Mouse (Mus musculus) midbrain, embryonic 16.5 days (tissue): ENCODE measurements around the gene Cstf2. TPM values are rescaled to one million over a fixed set of nuclear protein-coding genes. Genes with fewer than 3 reads are reported as not detected.

Source experiments
- ATAC-seq: fragments of 200-750 bp; cut with Nextera tagmentation; 2 replicates; pipeline ENCODE4 v1.8.0; 2017; ENCODE audit warnings: moderate TSS enrichment
- H3K27ac ChIP-seq: fragments of 300-500 bp; sonication (generic); 2 replicates; pipeline ENCODE4 v1.5.1; 2014; ENCODE audit warnings: mild to moderate bottlenecking, low read length, mixed read lengths
- H3K27me3 ChIP-seq: fragments of 300-500 bp; sonication (generic); 2 replicates; pipeline ENCODE4 v1.6.1; 2014; ENCODE audit warnings: low read depth, low read length, mixed read lengths; ENCODE audit not compliant: control insufficient read depth, insufficient read depth
- H3K36me3 ChIP-seq: fragments of 300-500 bp; sonication (generic); 2 replicates; pipeline ENCODE4 v1.6.1; 2014; ENCODE audit warnings: mild to moderate bottlenecking, low read length, moderate library complexity, mixed read lengths; ENCODE audit not compliant: control insufficient read depth, insufficient read depth
- H3K4me1 ChIP-seq: fragments of 300-500 bp; sonication (generic); 2 replicates; pipeline ENCODE4 v1.6.1; 2014; ENCODE audit warnings: mild to moderate bottlenecking, low read length, mixed read lengths; ENCODE audit not compliant: control insufficient read depth, insufficient read depth
- H3K4me2 ChIP-seq: fragments of 300-500 bp; sonication (generic); 2 replicates; pipeline ENCODE4 v1.6.1; 2014; ENCODE audit warnings: mild to moderate bottlenecking, low read length, mixed read lengths
- H3K4me3 ChIP-seq: fragments of 300-500 bp; sonication (generic); 2 replicates; pipeline ENCODE4 v1.5.1; 2014; ENCODE audit warnings: low read depth, mild to moderate bottlenecking, low read length, moderate library complexity, mixed read lengths
- H3K9ac ChIP-seq: fragments of 300-500 bp; sonication (generic); 2 replicates; pipeline ENCODE4 v1.6.1; 2014; ENCODE audit warnings: low read depth, low read length, mixed read lengths
- H3K9me3 ChIP-seq: fragments of 300-500 bp; sonication (generic); replicated peaks from 2 replicates; pipeline ENCODE4 v1.6.1; 2014; ENCODE audit warnings: mild to moderate bottlenecking, low read length, mixed read lengths; ENCODE audit not compliant: control insufficient read depth, poor library complexity, severe bottlenecking
- WGBS: fragments of 180-500 bp; shearing (Covaris S2); extraction: QIAGEN DNeasy Blood & Tissue Kit; methylation state at CpG from one replicate; pipeline ENCODE4 v1.1.7; 2014; 5-methylcytosine and 5-hydroxymethylcytosine counted together
- polyA plus RNA-seq: library from polyadenylated mRNA; unstranded; fragments of >200 nt; fragmentation: Nextera tagmentation; extraction: Ambion mirVana; gene quantifications from 2 replicates; pipeline ENCODE4 v1.2.1, GENCODE M21; 2015

The Cstf2 gene
- polyA plus RNA-seq: 71.8 and 72.5 TPM in 2 replicates

DNA sequence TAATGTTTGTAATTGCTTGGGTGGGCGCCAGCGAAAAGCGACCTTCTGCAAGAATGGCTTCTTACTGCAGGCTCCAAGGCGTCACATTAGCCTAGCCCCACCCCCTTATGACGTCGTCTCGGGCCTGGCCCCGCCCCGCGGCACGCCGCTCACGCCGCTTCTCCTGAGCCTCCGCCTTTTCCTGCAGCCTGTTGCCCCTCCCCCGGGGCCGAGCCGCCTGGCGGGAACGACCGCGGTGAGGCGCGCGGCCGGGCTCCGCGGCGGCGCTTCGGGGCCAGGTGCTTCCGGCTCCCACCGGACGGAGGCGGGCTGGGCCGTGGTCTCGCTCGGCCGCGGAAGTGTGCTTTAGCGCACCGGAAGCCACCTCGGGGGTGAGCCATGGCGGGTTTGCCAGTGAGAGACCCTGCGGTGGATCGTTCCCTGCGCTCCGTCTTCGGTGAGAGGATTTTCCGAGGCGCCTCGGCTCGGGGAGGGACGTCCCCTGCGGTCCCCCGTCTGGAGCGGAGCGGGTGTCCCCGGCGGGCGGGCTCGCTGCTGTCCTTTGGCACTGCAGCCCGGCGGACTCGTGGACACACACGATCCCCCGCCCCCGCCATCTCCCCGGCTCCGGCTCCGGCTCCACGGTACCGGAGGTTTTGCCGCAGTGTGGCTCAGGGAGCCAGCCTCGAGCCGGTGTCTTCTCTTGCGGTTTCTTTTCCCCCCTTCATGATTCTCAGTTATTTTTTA, at the start of gene Cstf2:
Gene Cstf2 (plus strand): TSS at position 201 of the 726 bp plus-strand sequence.
- Histone ChIP-seq H3K4me3 (peak within 1 kb of the TSS; percentile 58), H3K9me3 (no peaks in the 10 kb centered on the region), H3K4me1 (no peaks in the 10 kb centered on the region; the same call in 1 of the 2 replicates), H3K36me3 (no peaks in the 10 kb centered on the region), H3K27me3 (no peaks in the 10 kb centered on the region), H3K4me2 (peak within 1 kb of the TSS; percentile 51), H3K9ac (peak within 1 kb of the TSS; percentile 74), H3K27ac (peak within 1 kb of the TSS; percentile 88)
- 25% methylated on average over 70 of the region's 77 CpGs for WGBS
- peak; percentile 98 for ATAC-seq

GRCm38 (mm10) chrX:134019005-134019404, 40.0 kb upstream of the Cstf2 start:
- Histone ChIP-seq H3K9ac (no peak overlapping the region), H3K36me3 (no peaks in the 10 kb centered on the region), H3K4me1 (no peaks in the 10 kb centered on the region), H3K9me3 (no peaks in the 10 kb centered on the region), H3K27ac (no peak overlapping the region), H3K4me3 (no peak overlapping the region), H3K27me3 (no peaks in the 10 kb centered on the region), H3K4me2 (no peak overlapping the region)
- peak; percentile 79 for ATAC-seq
- 13% methylated on average over 9 of the region's 9 CpGs for WGBS

DNA sequence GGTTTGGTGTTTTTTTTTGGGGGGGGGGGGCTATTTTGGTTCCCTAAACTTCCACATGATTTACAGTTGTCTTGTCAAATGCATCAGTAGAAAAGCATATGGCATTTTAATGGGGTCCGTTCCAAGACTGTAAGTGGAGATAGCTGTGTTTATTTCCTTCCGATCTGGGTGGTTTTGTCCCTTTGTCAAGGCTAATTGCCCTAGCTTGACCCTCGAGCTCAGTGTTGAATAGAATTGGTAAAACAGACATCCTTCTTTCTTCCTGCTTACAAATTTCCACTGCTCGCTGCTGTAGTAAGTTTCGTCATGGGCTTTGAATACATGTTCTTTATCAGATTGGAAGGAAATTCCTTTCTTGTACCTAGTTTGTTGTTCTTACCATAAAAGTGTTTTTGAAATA, 38.3 kb upstream of the Cstf2 start:
- Histone ChIP-seq H3K4me2 (no peak overlapping the region), H3K4me3 (no peak overlapping the region), H3K4me1 (no peaks in the 10 kb centered on the region), H3K36me3 (no peaks in the 10 kb centered on the region), H3K9me3 (no peaks in the 10 kb centered on the region), H3K9ac (no peak overlapping the region), H3K27me3 (no peaks in the 10 kb centered on the region), H3K27ac (no peak overlapping the region)
- WGBS: 48% methylated on average over 5 of the region's 5 CpGs
- no peak for ATAC-seq

DNA sequence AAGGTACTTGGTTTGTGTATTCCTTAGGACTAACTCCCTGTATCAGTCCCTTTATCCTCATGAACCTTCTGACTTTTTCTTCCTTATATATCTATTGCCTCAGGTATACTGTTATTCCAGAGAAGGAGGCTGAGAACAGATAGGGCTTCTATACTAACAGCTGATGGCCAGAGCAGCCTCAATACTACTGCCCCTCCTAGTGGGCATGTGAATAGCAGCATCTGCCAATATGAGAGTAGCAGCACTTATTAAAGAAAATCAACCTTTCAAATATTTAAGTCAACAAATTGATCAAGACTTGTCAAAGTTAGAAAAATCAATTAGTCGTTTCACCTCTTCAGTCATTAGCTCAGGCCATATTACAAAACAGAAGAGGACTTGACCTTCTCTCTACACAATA, 10.0 kb upstream of the Cstf2 start:
- no peak for ATAC-seq
- WGBS: 68% methylated on average over 1 of the region's 1 CpGs
- H3K27ac ChIP-seq: no peak overlapping the region
- H3K27me3 ChIP-seq: no peaks in the 10 kb centered on the region
- H3K4me3 ChIP-seq: no peak overlapping the region
- H3K9me3 ChIP-seq: no peaks in the 10 kb centered on the region
- H3K9ac ChIP-seq: no peak overlapping the region
- no peaks in the 10 kb centered on the region for H3K4me1 ChIP-seq
- H3K4me2 ChIP-seq: no peak overlapping the region
- no peaks in the 10 kb centered on the region for H3K36me3 ChIP-seq

DNA sequence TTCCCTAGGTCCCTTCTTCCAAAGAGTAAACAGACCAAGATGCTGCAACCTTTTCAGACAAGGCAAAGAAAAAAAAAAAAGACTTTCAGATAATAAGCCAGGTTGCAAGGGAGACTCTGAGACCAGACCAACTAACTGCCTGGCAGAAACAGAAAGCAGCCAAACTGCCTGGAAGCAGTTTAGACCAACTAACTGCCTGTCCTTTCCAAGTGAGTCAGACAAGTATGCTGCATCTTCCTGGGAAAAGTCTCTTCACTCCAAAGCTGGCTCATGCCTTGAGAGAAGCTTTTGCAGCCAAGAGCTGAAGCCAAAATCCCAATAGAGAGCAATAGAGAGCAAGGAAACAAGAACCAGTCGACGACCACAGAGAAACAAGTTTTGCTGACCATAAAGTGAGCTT, 2.1 kb upstream of the Cstf2 start:
- WGBS: 96% methylated on average over 2 of the region's 2 CpGs

DNA sequence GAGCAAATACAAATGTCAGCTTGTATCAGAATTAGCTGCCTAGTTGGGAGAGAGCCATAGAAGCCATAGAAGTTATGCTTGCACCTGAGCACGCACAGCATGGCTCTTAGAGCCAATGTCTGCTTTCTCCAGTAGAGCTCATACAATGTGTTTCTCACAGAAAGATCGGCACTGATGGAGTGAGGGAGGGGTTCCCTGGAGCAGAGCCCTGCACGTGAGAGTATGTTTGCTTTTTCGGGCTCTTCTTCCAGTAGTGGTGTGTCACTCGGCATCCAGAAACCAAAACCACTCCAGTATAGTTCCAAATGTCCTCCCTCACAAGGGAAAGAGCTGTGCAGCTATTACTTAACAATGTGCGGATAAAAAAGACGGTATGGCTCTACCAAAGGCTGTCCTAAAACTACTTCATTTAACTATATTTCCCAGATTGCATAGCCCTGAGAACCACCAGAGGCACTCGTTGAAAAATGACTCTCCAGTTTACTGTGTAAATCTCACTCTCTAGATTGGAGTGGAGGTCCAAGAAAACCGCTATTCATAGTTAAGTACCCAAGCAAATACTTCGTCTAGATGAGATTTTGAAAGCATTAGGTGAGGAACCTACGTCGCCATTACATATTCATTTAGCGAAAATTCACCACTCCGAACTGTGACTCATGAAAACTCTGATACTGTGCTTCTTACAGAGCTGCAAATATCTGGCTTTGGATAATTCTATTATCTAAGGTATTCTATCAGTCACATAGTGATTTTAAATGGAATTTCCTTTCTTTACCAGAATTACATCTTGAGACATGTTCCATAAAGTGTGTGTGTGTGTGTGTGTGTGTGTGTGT, 729 bp upstream of the Cstf2 start:
- 69% methylated on average over 14 of the region's 14 CpGs for WGBS
- Histone ChIP-seq H3K9me3 (no peaks in the 10 kb centered on the region), H3K36me3 (no peaks in the 10 kb centered on the region), H3K27ac (peak overlapping the region; percentile 88), H3K4me2 (peak overlapping the region; percentile 34), H3K9ac (no peak overlapping the region), H3K27me3 (no peaks in the 10 kb centered on the region), H3K4me3 (peak overlapping the region; percentile 58; the same call in 1 of the 2 replicates), H3K4me1 (no peaks in the 10 kb centered on the region; the same call in 1 of the 2 replicates)
- peak; percentile 30 for ATAC-seq

More for the DNA sequence above, 2.1 kb upstream of the Cstf2 start:
- no peak for ATAC-seq
- H3K27me3 ChIP-seq: no peaks in the 10 kb centered on the region
- H3K36me3 ChIP-seq: no peaks in the 10 kb centered on the region
- no peak overlapping the region for H3K4me3 ChIP-seq
- no peaks in the 10 kb centered on the region for H3K9me3 ChIP-seq
- no peak overlapping the region for H3K4me2 ChIP-seq
- H3K9ac ChIP-seq: no peak overlapping the region
- no peak overlapping the region for H3K27ac ChIP-seq
- H3K4me1 ChIP-seq: no peaks in the 10 kb centered on the region; the same call in 1 of the 2 replicates

GRCm38 (mm10) chrX:134059764-134060163, 777 bp downstream of the Cstf2 start:
- Histone ChIP-seq H3K4me2 (peak overlapping the region; percentile 51), H3K27me3 (no peaks in the 10 kb centered on the region), H3K36me3 (no peaks in the 10 kb centered on the region), H3K9ac (peak overlapping the region; percentile 74), H3K27ac (peak overlapping the region; percentile 88), H3K4me1 (no peaks in the 10 kb centered on the region; the same call in 1 of the 2 replicates), H3K4me3 (peak overlapping the region; percentile 58), H3K9me3 (no peaks in the 10 kb centered on the region)
- ATAC-seq: peak; percentile 16
- WGBS: 25% methylated on average over 10 of the region's 10 CpGs

GRCm38 (mm10) chrX:134085453-134085852, 26.5 kb downstream of the Cstf2 start:
- H3K9me3 ChIP-seq: no peaks in the 10 kb centered on the region
- WGBS: 28% methylated on average over 1 of the region's 1 CpGs
- no peak for ATAC-seq

DNA sequence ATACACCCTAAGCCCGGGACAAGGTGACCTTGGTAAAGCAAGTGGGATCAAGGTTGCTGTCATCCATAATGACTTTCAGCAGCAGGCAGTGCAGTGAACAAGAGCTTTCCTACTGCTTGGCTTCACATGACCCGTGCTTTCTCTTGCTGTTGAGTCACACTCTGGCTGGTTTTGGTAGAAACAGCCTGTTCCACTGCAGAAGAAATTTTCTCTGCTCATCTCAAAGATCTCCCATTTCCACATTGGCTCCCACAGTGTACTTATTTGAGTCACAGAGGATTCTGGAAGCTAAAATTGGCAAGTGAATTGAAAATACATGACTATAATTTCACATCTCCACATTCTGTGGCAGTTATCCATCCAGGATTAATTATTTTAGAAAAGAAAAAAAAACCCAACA, 43.7 kb downstream of the Cstf2 start:
- H3K4me2 ChIP-seq: no peak overlapping the region
- no peaks in the 10 kb centered on the region for H3K4me1 ChIP-seq
- H3K9ac ChIP-seq: no peak overlapping the region
- no peaks in the 10 kb centered on the region for H3K36me3 ChIP-seq
- no peaks in the 10 kb centered on the region for H3K27me3 ChIP-seq
- ATAC-seq: no peak
- H3K27ac ChIP-seq: no peak overlapping the region
- no peaks in the 10 kb centered on the region for H3K9me3 ChIP-seq
- H3K4me3 ChIP-seq: no peak overlapping the region
- 74% methylated on average over 2 of the region's 2 CpGs for WGBS

More at GRCm38 (mm10) chrX:134085453-134085852, 26.5 kb downstream of the Cstf2 start:
- Histone ChIP-seq H3K4me2 (no peak overlapping the region), H3K27ac (no peak overlapping the region), H3K4me3 (no peak overlapping the region), H3K9ac (no peak overlapping the region), H3K4me1 (no peaks in the 10 kb centered on the region), H3K27me3 (no peaks in the 10 kb centered on the region), H3K36me3 (peaks cover 7% of the 10 kb centered on the region; the same call in 1 of the 2 replicates)
